Mouse (Mus musculus): ENCODE results near the gene Macrod2.

Gene Macrod2

DNA sequence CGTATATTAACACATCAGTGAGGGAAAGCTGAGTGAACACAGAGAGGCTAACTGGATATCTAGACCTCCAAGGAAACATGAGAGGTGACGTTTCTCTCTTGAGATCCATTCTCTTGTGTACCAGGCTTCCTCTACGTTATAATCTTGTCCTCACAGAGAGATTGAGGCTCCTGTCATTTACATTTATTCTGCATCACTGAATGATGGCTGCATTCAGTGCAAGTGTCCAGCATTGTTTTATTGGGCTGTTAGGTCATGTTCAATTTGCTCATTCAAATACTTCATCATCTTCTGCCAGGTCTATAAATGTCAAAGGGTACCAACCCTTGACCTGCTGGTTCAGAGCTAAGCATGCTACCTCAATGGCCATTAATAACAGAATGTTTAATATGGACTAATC is 1302.4 kb downstream of the Macrod2 start:
- no peak for DNase-seq (ENCODE audit: low read depth, low spot score)

DNA sequence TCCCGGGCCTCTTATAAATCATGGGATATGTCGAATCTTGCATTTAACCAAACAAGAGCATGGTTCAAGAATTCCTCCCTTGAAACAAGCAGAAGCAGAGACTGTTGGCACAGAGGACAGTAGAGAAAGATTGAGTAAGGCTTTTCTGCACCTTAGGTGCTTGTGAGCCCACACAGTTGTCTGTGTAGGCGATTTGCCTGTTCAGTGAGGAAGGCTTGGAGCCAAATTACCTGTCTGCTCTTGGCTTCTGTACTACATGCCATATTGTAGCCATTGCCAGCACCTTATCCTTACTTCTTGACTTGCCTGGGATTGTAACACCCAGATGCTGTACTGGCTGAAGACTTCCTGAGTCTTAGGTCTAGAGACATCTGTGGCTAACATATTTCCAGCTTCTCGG is 1303.2 kb downstream of the Macrod2 start:
- no peak for DNase-seq (ENCODE audit: low read depth, low spot score)

DNA sequence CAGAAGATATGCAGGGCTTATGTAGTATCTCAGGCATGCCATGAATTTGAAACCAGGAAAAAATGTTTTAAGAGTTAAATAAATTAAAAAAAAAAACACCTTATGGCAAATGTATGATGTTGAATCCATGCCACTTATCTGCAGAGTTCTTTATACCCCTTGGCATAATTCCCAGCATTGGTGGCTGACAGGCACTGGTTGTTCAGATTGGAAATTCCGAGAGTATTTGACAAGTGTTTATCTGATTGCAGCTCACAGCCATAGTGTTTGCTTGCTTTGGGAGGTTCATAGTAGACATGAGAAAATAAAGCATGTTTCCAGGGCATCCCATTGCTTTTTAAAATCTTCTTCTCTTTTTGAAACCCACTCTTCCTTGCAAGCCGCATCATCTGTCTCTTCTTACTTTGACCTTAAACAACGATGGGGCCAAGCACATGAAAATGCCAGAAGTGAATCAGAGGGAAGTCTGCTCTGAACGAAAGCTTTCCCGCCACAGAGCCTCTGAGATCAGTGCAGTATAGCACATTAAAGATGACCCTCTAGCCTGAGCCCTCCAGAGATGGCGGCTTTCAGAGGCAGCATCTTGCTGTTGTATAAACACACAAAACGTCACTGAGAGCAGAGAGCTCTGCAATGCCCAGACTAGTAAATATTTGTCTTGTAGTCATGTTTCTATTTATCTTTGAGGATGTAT is 1305.8 kb downstream of the Macrod2 start:
- DNase-seq (ENCODE audit: low read depth, low spot score): no peak

DNA sequence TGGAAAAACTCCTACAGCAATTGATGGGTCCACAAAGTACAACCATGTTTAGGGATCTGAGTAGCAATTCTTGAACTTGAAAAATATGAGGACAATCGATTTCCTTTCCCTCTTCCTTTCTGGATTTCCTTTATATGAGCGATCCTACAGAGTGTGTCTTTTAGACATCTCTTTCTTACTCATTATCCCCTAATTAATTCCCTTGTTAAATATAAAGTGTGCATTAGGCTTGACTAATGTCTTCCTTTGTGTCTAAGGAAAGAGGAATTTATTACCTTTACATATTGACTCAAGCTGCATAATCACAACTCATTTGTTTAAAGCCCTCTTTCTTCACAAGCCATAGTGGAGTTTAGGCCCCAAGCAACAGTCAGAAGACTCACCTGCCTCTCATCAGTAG is 1316.7 kb downstream of the Macrod2 start:
- DNase-seq (ENCODE audit: low read depth, low spot score): no peak

DNA sequence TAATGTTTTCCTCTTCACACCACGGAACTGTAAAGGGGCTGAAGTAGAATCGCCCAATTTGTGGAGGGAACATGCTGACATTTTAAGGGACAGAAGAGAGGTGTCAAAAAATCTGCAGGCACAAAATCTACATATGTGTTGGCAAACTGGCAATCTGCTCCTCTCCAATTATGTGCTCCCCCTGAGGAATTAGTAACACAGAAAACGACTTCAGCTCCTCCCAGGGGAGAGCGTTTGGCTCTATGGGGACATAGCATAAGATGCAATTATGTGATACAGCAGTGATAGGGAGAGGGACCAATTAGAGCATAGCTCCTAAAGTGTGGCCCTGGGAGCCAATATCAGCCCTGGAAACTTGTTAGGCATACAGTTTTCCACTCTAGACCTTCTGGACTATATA is 1317.2 kb downstream of the Macrod2 start:
- no peak for DNase-seq (ENCODE audit: low read depth, low spot score)

DNA sequence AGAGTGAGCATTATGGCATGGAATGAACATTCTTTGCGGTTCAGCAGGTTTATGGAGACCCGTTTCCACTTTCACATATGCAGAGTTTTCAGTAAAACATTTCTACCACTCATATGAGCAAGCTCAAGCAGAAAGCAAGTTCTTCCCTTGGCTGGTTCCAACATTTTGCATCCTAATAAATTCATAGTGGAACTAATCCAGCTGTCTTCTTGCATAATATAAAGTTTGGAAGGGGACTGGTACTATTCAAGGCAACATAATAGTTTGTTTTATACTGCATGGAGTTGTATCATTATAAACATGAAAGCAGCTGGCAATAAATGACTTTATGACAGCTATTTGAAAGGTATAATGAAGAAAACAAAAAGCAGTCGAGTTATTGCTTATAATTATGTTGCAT is 1320.0 kb downstream of the Macrod2 start:
- DNase-seq (ENCODE audit: low read depth, low spot score): no peak

DNA sequence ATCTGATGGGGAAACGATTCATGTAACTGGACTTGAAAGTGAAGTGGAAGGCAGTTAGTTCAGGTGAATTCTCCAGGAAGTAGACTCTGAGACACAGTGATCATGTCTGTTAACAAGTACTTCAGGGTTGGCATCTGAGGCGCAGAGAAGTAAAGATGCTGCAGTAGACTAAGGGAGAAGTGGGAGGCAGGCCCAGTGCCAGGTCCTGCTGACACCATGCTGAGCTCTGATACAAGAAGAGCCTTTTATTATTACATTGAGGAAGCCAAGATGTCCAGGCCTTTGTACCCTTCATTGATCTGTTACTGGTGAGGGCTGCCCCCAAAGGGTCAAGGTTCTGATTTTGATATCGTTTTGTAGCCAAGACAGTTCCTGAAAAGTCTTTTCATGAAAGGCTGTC is 1327.4 kb downstream of the Macrod2 start:
- no peak for DNase-seq (ENCODE audit: low read depth, low spot score)

DNA sequence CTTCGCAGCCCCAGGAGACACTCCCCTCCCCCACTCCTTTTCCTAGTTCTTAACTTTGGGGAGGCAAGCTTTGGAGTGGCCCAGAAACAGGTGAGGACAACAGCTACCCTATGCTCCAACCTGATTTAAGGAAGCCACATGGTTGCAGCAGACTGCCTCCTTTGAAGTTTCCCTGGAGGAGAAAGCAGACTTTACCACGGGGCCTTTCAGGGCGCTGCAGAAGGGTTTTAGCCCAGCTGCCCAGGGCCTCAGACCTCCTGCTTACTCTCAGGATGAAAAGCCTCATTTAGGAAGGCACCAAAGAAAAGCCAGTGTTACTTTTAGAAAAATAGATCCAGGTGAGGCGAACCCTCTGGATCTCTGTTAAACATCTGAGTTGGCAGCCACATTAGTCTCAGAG is 1333.9 kb downstream of the Macrod2 start:
- no peak for DNase-seq (ENCODE audit: low read depth, low spot score)

DNA sequence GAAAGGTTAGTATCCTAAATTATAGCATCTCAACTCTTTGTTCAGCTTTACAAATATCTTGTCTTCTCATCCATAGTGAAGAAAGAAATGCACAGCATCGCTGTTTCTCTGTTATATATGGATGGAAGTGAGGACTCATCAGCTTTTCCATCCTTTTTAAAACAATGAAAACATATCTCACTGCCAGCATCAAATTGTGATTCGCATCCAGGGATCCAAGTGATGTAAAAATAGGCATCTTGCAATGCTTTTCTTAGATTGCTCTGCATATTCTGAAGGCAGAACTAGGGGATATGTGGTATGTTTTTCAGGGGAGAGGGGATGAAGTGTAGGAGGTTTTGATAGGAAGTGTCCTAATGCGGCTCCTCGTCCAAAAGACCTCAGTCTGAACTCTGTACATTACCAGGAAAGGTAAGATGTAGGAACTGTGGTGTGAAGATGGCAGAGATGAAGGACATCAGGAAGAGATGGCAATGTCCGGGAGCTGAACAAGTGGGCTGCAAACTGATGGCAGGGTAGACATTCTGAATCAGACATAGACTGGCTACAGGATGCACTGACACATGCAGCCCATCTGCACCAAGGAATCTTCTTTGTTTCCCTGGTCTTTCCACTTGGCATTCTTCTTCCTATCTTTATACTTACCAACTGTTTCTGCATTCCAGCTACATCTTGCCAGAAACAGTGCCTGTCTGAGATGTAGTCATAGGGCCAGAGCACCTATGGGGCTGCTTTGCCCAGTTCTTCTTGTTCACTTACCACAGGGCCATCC is 1341.8 kb downstream of the Macrod2 start:
- DNase-seq (ENCODE audit: low read depth, low spot score): no peak

DNA sequence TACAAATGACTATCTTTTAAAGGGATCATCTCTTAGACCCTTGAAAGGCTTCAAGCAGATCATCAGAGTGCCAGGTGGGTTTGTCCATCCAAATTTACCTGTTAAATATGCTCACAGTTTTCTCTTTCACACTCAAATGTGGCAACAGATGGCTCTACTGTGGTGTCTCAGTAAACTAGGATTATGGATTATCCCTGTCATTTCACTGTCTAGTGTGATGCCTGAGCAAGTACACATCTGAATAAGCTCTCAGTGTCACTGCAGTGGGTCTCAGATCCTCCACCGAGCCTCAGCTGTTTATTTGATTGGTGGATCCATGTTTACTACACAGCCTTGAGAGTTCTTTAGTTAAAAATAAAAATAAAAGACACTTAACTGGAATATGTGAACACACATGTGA is 1343.6 kb downstream of the Macrod2 start:
- no peak for DNase-seq (ENCODE audit: low read depth, low spot score)

DNA sequence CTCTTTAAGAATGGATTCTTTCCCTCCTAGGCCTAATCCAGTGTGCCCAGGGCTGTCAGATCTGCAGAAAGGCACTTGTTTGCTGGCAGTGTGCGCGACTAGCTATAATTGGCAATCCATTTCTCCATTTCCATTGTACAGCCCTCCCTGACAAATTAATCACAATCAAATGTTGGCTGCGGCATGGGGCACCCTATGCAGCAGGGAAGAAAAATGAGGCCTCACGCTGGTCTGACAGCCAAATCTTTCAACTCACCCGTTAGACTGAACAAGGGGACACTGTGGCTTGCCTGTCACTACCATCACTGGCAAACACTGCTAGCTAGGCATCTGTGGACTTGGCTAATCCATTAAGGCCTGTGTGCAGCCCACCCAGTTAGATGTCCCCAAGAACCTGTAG is 1345.2 kb downstream of the Macrod2 start:
- no peak for DNase-seq (ENCODE audit: low read depth, low spot score)

DNA sequence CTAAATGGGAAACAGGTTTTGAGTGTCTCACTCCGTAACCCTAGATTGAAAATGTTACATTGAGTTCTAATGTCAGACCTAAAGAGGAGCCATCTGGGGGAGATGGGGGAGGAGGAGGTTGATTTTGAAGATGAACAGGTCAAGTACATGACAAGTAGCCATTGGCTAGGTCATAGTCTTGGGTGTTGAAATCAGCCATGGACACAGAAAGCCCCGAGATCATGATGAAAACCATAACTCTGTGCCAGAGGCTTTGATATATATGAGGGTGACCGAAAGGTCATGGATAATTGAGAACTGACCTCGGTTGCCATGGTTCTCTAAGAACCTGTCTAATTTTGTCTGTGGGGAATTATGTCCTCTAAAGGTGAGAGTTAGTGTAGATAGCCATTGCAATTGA is 1405.1 kb downstream of the Macrod2 start:
- peak; percentile 45 for DNase-seq (ENCODE audit: low read depth, low spot score)

DNA sequence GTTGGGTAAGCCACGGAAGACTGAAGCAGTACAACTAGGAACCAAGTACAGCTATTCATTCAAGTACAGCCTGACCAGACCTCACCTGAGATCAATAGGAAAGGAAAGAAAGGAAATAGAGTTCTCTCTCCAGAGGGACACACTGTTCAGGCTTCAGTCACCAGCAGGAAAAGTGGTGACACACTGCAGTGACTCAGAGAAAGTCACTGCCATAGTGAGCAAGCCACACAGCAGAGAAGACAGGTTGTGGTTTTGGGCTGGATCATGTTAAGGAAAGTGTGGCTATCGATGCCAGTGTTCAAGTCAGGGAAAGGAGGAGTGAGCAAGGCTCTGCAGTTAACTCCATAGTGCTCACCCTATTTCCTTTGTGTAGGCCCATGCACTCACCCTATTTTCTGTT is 1405.8 kb downstream of the Macrod2 start:
- no peak for DNase-seq (ENCODE audit: low read depth, low spot score)

DNA sequence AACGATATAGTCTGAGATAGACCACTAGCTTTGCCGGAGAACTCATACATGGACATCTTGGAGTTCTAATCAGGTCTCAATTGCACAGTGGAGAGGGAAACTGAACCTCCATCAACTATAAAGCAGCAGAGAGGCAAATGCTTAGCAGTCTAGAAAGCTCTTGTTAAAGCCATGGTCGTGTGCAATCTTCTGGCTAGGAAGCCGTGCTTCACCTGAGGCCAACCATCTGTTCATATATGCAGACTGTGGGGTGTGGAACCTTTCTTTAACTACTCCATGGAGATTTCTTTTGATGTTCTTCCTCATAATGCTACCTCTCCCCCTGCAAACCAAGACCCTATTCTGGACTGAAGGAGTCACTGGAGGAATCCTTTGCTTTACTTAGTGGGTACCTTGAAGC is 1421.2 kb downstream of the Macrod2 start:
- no peak for DNase-seq (ENCODE audit: low read depth, low spot score)

DNA sequence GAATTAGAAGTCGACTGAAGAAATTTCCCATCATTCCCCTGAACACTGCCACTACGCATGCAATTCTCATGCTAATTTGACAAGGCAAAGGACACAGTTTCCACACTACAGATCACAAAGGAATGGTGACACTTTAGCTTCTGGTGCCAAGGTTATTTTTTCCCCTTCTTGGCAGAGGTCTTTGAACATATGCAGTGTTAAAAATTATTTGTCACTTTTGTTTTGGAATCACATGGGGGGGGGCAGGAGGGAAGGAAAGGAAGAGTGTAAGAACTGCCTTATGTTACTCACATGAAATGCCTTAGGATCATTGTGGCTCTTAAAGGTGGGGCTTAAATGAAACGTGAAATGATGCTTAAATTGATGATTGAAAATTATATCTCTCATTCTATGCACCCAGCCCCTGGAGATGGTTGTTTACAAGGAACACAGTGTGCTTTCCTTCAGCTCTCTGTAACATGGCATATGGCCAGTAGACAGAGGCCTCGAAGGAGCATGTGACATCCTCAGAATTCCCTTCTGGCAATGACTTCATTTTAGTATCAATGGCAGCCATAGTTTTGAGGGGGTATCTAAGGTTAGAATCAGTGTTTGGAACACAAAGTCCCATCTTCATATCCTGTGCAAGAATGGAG is 1422.6 kb downstream of the Macrod2 start:
- no peak for DNase-seq (ENCODE audit: low read depth, low spot score)

DNA sequence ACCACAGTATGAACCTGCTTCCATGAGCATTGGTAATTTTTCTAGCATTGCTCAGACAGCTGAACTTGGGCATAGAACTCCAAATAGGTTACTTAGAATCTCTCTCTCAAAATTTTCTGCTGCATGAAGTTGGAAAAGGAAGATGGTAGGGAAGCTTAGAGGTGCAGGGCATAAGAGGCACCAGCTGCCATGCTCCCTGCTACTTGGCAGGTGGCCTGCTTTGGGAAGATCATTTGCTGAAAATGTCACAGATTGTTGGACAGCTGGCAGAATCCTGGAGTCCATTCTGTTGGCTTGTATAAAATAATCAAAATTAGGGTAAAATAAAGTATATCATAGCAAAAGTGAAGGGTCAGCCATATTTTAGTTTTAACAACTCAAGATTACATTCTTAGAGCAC is 1425.7 kb downstream of the Macrod2 start:
- DNase-seq (ENCODE audit: low read depth, low spot score): no peak

DNA sequence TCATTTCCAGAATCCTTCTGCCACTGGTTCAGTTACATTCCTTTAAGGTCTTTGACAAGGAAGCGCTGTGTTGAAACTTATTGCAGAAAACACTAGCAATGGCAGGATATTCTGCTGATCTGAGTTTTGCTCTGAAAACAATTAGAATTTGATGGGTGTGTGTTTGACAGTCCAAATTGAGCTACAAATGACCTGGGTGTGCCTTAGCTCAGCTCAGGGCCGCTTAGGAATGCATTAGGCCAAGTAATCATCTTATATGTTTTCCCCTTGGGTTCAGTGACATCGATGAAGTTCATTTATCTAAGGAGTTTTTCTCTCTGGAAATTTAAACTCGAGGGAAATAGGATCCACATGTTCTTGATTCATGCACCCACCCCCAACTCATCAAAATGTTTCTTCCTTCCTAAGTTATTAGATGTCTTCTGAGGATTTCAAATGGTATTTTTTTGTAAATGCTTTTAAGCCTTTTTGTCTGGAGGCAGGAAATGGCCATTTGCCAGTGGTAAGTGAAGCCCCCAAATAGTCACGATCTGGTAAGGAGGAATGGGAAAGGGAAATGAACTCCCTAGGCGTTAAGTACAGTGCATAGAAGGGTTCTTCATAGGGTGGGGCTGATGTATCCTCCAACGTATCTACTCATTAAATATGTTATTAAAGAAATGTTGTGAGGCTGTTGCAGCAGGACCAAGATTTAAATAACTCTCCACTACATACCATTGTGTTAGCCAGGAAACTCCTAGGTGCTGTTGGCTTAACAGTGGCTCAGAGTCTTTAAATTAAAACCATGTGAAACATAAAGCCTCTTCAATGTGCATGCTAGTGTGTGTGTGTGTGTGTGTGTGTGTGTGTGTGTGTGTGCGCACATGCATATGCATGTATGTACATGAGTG is 1430.7 kb downstream of the Macrod2 start:
- DNase-seq (ENCODE audit: low read depth, low spot score): peak; percentile 26

DNA sequence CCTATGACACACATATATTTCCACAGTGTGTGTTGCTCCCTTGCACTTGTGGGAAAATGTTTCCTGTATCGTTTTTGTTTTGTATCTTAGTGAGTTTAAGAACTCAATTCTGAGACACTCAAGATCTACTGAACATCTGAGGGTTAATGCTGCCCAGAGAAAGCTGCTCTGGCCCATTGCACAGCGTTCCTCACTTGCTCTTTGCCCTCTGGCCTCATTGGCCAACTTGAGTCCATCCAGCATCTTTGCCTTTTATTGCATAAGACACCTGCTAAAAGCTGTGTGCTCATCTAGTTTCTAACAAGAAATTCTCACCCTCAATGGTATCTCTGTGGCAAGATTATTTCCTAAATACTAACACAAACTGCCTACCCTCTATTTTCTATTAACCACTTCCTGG is 1435.4 kb downstream of the Macrod2 start:
- DNase-seq (ENCODE audit: low read depth, low spot score): no peak

DNA sequence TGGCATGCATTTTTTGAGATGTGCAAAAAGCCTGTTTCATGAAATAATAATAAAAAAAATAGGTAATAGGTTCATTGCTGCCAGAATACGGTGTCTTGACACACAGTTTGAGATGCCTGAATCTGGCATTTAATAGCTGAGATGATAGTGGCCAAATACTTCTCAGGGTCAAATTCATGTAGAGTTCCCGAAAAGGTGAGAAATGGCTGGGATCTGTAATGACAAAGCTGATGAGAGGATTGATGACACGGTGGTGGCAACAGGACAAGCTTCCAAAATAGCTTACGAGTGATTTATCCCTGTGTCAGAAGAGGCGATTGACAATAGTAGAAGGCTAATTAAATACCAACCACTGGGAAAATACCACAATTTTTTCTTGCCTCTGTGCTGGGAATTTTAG is 1436.4 kb downstream of the Macrod2 start:
- no peak for DNase-seq (ENCODE audit: low read depth, low spot score)

DNA sequence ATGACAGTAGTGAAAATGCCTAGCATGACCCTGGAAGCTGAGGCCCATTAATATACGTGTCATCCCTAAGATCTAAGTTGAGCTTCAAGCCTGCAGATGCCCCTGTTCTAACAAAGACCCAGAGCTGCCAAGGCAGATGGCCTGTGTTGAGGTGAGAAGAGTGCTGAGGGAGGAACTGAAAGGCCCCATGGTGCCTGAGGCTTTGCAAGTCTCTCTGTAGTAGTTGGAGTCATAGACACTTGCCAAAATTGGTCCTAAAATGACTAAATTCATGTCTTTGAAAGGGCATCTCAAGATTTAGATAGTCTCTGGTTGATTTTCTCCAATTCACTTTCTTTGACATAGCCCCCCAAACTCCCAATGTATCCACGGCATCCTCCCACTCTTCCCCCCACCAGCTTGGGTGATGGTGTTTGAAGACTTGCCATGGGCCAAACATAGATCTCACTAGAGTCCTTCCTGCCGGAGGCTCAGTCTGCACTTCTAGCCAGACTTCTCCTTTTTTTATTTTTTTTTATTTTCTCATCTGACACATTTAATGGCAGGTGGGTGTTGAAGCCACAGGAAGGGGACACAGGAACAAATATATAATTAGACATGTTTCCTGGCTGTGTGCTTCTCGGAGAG is 1439.2 kb downstream of the Macrod2 start:
- no peak for DNase-seq (ENCODE audit: low read depth, low spot score)

DNA sequence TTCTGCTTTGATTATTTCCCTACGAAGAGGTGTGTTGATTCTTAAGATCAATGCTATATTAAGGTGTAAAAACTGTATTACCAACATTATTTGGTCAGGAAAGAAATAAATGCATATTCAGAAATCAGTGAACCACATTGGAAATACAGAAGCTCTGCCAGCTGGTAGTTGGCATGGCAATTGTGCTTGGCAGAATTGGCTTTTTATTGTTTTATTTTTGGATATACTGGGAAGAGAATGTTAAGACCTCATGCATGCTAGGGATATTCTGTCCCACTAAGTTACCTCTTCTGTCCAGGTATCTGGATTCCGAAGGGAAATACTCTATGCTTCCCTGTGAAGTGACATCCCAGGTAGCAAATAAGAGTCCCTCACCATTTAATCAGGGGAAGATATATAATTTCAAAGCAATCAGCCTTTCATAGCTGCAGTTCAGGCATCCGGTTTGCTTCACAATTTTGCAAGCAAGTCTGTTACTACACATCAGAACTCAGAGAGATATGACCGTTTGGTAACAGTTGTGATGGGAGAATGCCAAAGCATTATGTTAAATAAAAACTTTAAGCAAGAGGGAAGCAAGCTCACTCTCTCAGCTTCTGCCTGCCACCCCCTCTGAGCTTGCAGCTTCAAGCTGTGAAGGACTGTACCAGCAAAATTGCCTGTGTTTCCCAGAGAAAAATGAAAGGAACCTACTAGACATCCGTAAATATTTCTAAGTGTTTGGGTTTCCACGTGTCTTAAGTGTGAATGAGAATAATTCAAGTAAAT is 1449.5 kb downstream of the Macrod2 start:
- DNase-seq (ENCODE audit: low read depth, low spot score): no peak

Measured in mesoderm, embryonic 11.5 days (tissue).